Mouse (Mus musculus) monocyte, adult 5-6 weeks (primary cell): ENCODE measurements around the gene Ntrk2. TPM values are rescaled to one million over a fixed set of nuclear protein-coding genes. Genes with fewer than 3 reads are reported as not detected.

Source experiments
- ATAC-seq: fragments of 153-309, 156-312 bp; replicated peaks from 2 replicates; pipeline ENCODE4 v1.8.0; 2017; ENCODE audit warnings: mild to moderate bottlenecking; ENCODE audit not compliant: low TSS enrichment, insufficient number of reproducible peaks, severe bottlenecking, poor library complexity, low FRiP score
- total RNA-seq: library from RNA; stranded (forward); fragments of 200-1000, 200-491, 200-594 nt; gene quantifications from 3 replicates; pipeline ENCODE4 v1.2.3, GENCODE M21; 2017

Gene Ntrk2
- total RNA-seq, 1 experiment from 2014 or later = not detected

GRCm38 (mm10) chr13:59145677-59146555 lies 339.5 kb downstream of the Ntrk2 start:
- no peak for ATAC-seq

DNA sequence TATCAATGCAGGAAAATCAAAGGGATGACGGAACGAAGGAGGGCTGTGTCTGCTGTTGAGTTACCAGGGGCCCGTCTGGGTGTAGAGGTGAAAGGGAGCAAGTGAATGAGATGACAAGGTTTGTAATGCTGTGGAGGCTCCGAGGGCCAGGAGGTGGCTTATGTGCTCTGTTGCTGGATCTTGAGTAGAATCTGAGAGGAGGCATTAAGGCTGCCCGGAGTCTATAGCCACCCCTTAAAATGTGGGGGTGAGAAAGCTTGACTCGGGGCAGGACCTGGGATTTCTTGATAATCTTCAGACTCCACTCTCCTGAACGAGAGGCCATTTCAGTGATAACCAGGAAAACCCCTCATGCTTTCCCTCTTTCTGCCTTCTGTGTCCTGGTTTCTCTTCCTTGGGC lies 340.2 kb downstream of the Ntrk2 start:
- no peak for ATAC-seq

DNA sequence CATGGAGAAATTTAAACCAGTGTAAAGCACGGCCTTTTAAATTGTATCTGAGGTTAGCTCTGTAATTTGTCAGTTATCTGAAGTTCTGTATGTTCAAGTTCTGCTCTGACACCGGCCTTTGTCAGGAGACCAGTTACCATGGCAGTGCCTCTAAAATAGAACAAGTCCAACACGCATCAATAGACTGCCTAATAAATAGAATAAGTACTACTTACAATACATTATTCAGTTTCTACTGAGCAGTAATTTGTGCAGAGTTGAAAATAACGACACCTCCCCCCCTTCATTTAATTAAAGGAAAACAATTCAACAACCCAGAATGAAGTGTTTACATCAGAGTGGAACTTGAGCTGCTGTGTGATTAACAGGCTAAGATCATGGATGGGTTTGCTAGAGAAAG lies 341.6 kb downstream of the Ntrk2 start:
- no peak for ATAC-seq

- no peak for ATAC-seq
Measured at GRCm38 (mm10) chr13:59148793-59149192, 342.4 kb downstream of the Ntrk2 start.

- no peak for ATAC-seq
Measured at GRCm38 (mm10) chr13:59164015-59164414, 357.6 kb downstream of the Ntrk2 start.

DNA sequence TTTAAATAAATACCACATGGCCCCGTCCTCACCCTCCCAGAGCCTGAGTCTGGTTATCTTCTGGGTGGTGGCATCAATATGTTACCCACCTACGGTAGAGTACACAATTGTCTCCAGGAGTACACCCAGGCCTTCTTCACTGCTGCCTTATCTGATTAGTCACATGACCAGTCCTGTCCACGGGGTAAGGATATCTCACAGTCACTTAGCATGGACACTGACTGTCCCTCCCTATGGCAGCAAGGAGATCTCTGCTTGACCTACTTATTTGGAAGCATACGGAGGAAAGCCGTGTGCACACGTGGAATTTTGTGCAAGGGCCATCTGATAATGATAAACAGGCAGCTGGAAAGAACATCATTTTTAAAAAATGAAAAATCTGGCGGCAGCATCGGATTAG lies 367.5 kb downstream of the Ntrk2 start:
- no peak for ATAC-seq

DNA sequence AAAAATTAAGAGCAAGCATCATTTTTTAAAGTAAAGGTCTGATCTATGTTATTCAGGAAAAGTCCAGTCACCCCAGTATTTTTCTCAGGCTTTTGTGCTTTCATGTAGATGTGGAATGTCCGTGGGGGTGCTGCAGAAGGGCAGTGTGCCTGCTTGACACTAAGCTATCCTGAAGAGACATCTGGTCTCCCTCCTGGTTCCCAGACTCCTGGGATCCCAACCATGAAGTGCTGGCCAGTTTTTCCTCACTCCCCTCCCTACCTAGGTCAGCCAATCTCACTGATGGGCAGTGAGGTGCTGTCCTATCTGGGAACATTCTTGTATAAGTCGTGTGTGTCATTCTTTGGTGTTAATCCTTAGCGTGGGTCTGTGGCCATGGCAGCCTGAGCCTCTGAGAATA lies 369.7 kb downstream of the Ntrk2 start:
- no peak for ATAC-seq

DNA sequence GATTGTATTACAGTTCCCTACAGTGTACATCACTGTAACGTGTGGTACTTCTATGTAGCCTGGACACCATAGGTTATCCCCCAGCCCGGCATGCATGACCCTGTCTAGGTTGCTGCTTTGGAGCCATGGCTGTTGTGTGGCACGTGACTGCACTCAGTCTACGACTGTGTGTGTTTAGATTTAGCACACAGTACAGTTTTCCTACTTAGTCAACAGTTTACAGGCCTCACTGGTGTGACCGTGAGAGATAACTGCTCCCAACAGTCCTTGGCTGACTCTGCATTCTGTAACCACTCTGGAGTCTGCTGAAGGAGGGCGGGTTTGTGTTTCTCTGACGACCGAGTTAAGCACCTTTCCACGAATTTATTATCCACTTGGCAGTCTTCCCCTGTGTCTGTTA lies 370.1 kb downstream of the Ntrk2 start:
- no peak for ATAC-seq

GRCm38 (mm10) chr13:59177003-59177402 lies 370.6 kb downstream of the Ntrk2 start:
- ATAC-seq = no peak

DNA sequence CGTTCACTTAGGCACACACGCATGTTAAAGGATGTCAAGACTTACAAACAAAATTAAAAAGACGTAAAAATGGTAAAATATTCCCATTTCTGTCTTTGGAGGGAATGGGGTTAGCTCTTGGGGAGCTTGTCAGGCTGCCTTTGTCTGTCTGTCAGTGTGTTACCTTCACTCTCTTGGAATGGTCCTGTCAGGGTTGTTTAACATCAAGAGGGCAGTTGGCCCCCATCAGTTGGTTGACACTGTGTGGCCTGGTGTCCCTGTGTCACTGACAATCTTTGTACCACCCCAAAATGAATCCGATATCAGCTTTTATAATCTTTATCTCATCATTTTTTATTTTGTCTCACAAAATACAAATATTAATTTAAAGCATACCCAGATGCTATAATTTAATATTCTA lies 373.6 kb downstream of the Ntrk2 start:
- no peak for ATAC-seq

GRCm38 (mm10) chr13:59180781-59181180 lies 374.4 kb downstream of the Ntrk2 start:
- ATAC-seq = no peak

DNA sequence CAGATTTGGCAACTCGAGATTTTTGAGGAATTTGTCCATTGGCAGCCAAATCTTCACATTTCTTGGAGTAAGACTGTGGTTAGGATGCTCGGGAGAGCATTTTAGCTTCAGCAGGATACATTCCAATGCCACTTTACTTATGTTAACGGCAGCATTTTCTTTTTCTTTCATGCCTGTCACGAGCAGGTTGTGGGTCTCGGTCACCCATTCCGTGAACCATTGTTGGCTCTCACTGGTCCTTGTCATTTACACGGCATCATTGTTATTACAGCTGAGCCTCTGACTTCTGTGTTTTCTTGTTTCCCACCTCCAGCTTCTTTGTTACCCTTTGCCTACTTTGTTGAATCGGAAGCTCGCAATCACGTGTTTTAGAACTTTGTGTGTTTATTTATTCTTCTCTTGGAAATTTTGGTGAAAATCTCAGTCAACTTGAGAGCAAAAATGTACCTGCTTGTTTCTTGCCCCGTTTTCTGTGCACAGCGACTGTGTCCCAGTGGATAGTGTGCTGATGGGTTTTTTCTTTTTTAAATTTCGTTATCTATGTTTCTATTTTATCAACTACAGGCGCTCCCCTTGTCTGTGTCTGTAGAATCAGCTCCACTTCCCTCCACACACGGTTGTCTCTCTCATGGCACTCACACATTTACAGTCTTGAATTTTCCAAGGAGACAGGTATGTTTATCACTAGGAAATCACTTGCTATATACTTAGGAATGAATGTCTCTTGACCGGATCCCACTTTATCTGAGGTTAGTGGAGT lies 375.0 kb downstream of the Ntrk2 start:
- ATAC-seq = no peak

DNA sequence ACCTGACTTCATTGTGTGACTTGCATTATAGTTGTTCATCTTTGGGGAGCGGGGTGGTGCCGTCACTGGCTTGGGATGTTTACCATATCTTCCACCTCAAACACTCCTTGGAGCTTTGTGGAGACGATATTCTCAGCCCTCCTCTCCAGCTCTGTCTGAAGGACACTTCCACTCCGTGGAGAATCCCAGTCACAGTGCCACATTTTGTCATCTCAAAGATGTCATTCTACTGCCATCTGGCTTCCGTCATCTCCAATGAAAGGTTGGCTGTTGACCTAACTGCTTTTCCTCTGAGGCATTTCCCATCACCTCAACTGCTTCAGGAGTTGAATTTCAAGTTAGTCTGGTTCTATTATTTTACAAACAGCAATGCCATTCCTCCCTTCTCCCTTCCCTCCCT lies 376.3 kb downstream of the Ntrk2 start:
- ATAC-seq = no peak

Other genes starting within 250 kb of the Ntrk2 start
- gene Slc28a3, start 195.7 kb upstream of the Ntrk2 start, total RNA-seq = not detected in 3 replicates